Mouse (Mus musculus) right cerebral cortex, postnatal 4 days (tissue): ENCODE data around the gene Yipf4.
A peak's percentile ranks its signal among the peaks of the same experiment; 100 is the strongest.

Experiments
- DNase-seq: peaks from one replicate; pipeline ENCODE4 v3.0.0-alpha.2; 2022

Yipf4 gene

DNA sequence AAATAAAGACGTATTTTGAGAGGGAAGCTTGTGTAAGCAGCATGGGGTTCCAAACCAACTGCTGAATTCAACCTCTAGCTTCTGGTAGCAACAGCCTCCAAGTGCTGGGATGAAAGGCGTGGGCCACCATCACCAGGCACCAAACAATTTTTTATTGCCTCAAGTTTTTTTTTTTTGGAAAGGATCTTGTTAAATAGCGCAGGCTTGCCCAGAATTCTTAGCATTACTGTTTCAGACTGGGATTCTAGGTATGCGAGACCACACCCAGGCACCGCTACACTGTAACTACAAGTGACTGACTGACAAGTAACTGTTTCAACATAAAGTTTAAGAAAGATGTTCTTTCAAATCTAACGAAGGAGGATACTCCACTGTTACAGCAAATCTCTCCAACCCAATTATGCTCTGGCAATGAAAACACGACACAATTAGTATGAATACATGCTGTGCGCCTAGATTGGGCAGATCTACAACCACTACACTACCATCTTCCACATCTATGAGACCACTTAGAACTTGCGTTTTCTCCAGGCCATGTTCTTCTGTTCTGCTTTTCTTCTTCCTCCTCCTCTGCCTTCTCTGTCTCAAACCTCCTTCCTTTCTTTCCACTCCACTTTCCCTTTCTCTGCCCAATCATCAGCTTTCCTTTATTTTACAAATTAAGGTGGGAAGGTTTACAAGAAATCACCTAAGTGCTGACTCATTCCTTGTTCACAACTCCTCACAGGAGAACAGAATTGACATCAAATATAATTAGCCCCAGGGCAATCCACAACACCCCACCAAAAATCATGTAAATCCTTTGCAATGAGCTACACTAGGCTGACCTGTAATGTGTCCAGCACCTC is 37.7 kb downstream of the Yipf4 start:
- DNase-seq = no peak

GRCm38 (mm10) chr17:74527729-74528607 is 38.7 kb downstream of the Yipf4 start, which contains the start of gene Birc6:
Gene Birc6 (plus strand): TSS chr17:74528295.
- peak; percentile 99 for DNase-seq

- no peak for DNase-seq
Observed at GRCm38 (mm10) chr17:74528648-74529532, 39.6 kb downstream of the Yipf4 start.

- DNase-seq = no peak
Observed at GRCm38 (mm10) chr17:74529533-74529824, 40.2 kb downstream of the Yipf4 start.

GRCm38 (mm10) chr17:74534971-74535370 is 45.7 kb downstream of the Yipf4 start:
- DNase-seq = no peak

- no peak for DNase-seq
Observed at GRCm38 (mm10) chr17:74537526-74537925, 48.2 kb downstream of the Yipf4 start.

GRCm38 (mm10) chr17:74543615-74544014 is 54.3 kb downstream of the Yipf4 start:
- no peak for DNase-seq
